Mouse (Mus musculus) forebrain, embryonic 15.5 days (tissue): Measurements from ENCODE around the gene Mrps17. TPM values are rescaled to one million over a fixed set of nuclear protein-coding genes. Genes with fewer than 3 reads are reported as not detected.

Experiments
- ATAC-seq: fragments of 200-750 bp; cut with Nextera tagmentation; replicated peaks from 2 replicates; pipeline ENCODE4 v1.8.0; 2017; ENCODE audit warnings: mild to moderate bottlenecking, moderate TSS enrichment, moderate library complexity
- H3K27ac ChIP-seq: fragments of 300-500 bp; sonication (generic); replicated peaks from 2 replicates; pipeline ENCODE4 v1.5.1; 2015; ENCODE audit warnings: mild to moderate bottlenecking, inconsistent platforms
- H3K27me3 ChIP-seq: fragments of 300-500 bp; sonication (generic); 2 replicates; pipeline ENCODE4 v1.6.1; 2015; ENCODE audit warnings: inconsistent platforms
- H3K36me3 ChIP-seq: fragments of 300-500 bp; sonication (generic); 2 replicates; pipeline ENCODE4 v1.6.1; 2015; ENCODE audit warnings: mild to moderate bottlenecking, inconsistent platforms
- H3K4me1 ChIP-seq: fragments of 300-500 bp; sonication (generic); 2 replicates; pipeline ENCODE4 v1.6.1; 2015; ENCODE audit warnings: inconsistent platforms
- H3K4me2 ChIP-seq: fragments of 300-500 bp; sonication (generic); replicated peaks from 2 replicates; pipeline ENCODE4 v1.6.1; 2015; ENCODE audit warnings: mild to moderate bottlenecking, inconsistent platforms
- H3K4me3 ChIP-seq: fragments of 300-500 bp; sonication (generic); 2 replicates; pipeline ENCODE4 v1.5.1; 2015; ENCODE audit warnings: mild to moderate bottlenecking, inconsistent platforms
- H3K9ac ChIP-seq: fragments of 300-500 bp; sonication (generic); replicated peaks from 2 replicates; pipeline ENCODE4 v1.6.1; 2015; ENCODE audit warnings: mild to moderate bottlenecking, inconsistent platforms
- H3K9me3 ChIP-seq: fragments of 300-500 bp; sonication (generic); 2 replicates; pipeline ENCODE4 v1.6.1; 2016; ENCODE audit warnings: inconsistent platforms
- WGBS: fragments of 180-500 bp; shearing (Covaris S2); methylation state at CpG from one replicate; pipeline ENCODE4 v1.1.7; 2015; ENCODE audit warnings: mixed read lengths; 5-methylcytosine and 5-hydroxymethylcytosine counted together
- polyA plus RNA-seq: library from polyadenylated mRNA; unstranded; fragments of >200 nt; fragmentation: Nextera tagmentation; extraction: Ambion mirVana; gene quantifications from 2 replicates; pipeline ENCODE4 v1.2.1, GENCODE M21; 2015

Gene Mrps17
- polyA plus RNA-seq, 1 experiment from 2014 or later = 189 TPM

- H3K4me2 ChIP-seq = no peak overlapping the region
- H3K27ac ChIP-seq = no peak overlapping the region
- H3K9me3 ChIP-seq = no peaks in the 10 kb centered on the region
- no peak overlapping the region for H3K4me3 ChIP-seq
- H3K4me1 ChIP-seq = peaks cover 6% of the 10 kb centered on the region; the same call in 1 of the 2 replicates
- H3K9ac ChIP-seq = no peak overlapping the region
- no peaks in the 10 kb centered on the region for H3K27me3 ChIP-seq
- 93% methylated on average over 20 of the region's 20 CpGs for WGBS
- H3K36me3 ChIP-seq = peaks cover 35% of the 10 kb centered on the region
- ATAC-seq = no peak
These were observed 41.6 kb downstream of the Mrps17 start for GRCm38 (mm10) chr5:129756886-129757285.

- Histone ChIP-seq H3K9ac (no peak overlapping the region), H3K9me3 (no peaks in the 10 kb centered on the region), H3K4me3 (no peak overlapping the region), H3K36me3 (peaks cover 21% of the 10 kb centered on the region), H3K4me1 (peaks cover 9% of the 10 kb centered on the region; the same call in 1 of the 2 replicates), H3K4me2 (no peak overlapping the region), H3K27me3 (no peaks in the 10 kb centered on the region), H3K27ac (peak overlapping the region; percentile 84; the same call in 1 of the 2 replicates)
- ATAC-seq = no peak
- WGBS = 94% methylated on average over 13 of the region's 13 CpGs
These were observed 44.7 kb downstream of the Mrps17 start for GRCm38 (mm10) chr5:129759929-129760480.

- peak; percentile 93 for ATAC-seq
- Histone ChIP-seq H3K27me3 (no peaks in the 10 kb centered on the region), H3K4me2 (no peak overlapping the region)
These were observed 46.7 kb downstream of the Mrps17 start for GRCm38 (mm10) chr5:129761865-129762540.

GRCm38 (mm10) chr5:129770443-129771355, 55.4 kb downstream of the Mrps17 start:
- Histone ChIP-seq H3K27ac (no peak overlapping the region), H3K9ac (no peak overlapping the region), H3K27me3 (no peaks in the 10 kb centered on the region), H3K4me1 (no peaks in the 10 kb centered on the region), H3K4me2 (no peak overlapping the region), H3K36me3 (0 out of 2 replicates have a peak, but pooled peaks cover 4% of the 10 kb centered on the region), H3K9me3 (no peaks in the 10 kb centered on the region), H3K4me3 (no peak overlapping the region)
- ATAC-seq = no peak
- WGBS = 86% methylated on average over 23 of the region's 23 CpGs

More at GRCm38 (mm10) chr5:129761865-129762540, 46.7 kb downstream of the Mrps17 start:
- no peak overlapping the region for H3K4me3 ChIP-seq
- H3K4me1 ChIP-seq = peaks cover 9% of the 10 kb centered on the region; the same call in 1 of the 2 replicates
- peak overlapping the region; percentile 84 for H3K27ac ChIP-seq
- no peaks in the 10 kb centered on the region for H3K9me3 ChIP-seq
- H3K36me3 ChIP-seq = peaks cover 19% of the 10 kb centered on the region; the same call in 1 of the 2 replicates
- H3K9ac ChIP-seq = no peak overlapping the region
- 24% methylated on average over 18 of the region's 18 CpGs for WGBS

Other genes starting within 250 kb of the Mrps17 start
- gene Sfswap, start 214.3 kb upstream of the Mrps17 start, polyA plus RNA-seq = 61.0 and 61.7 TPM in 2 replicates
- 17.9 and 20.2 TPM in 2 replicates for gene Mmp17, start 131.3 kb upstream of the Mrps17 start, polyA plus RNA-seq
- 9.3 and 9.4 TPM in 2 replicates for gene Zfp11, start 45.4 kb upstream of the Mrps17 start, polyA plus RNA-seq
- not detected in 2 replicates for gene Sept14, start 7.0 kb upstream of the Mrps17 start, polyA plus RNA-seq
- gene Nipsnap2, start 9.6 kb downstream of the Mrps17 start, polyA plus RNA-seq = 75.0 and 79.4 TPM in 2 replicates
- gene Psph, start 72.0 kb downstream of the Mrps17 start, polyA plus RNA-seq = 47.9 and 48.0 TPM in 2 replicates
- gene Sumf2, start 131.5 kb downstream of the Mrps17 start, polyA plus RNA-seq = 25.4 and 27.0 TPM in 2 replicates
- gene Chchd2, start 172.0 kb downstream of the Mrps17 start, polyA plus RNA-seq = 895 and 945 TPM in 2 replicates
- 16.3 and 17.2 TPM in 2 replicates for gene Zbed5, start 180.2 kb downstream of the Mrps17 start, polyA plus RNA-seq
- 0.45 and 0.50 TPM in 2 replicates for gene Phkg1, start 183.1 kb downstream of the Mrps17 start, polyA plus RNA-seq
- gene Nupr1l, start 193.0 kb downstream of the Mrps17 start, polyA plus RNA-seq = 3.9 and 6.0 TPM in 2 replicates
- 30.4 and 31.3 TPM in 2 replicates for gene Vkorc1l1, start 226.5 kb downstream of the Mrps17 start, polyA plus RNA-seq